Mouse (Mus musculus) hindbrain, embryonic 11.5 days (tissue): ENCODE measurements around the gene Gabrb1. TPM values are rescaled to one million over a fixed set of nuclear protein-coding genes. Genes with fewer than 3 reads are reported as not detected.
A peak's percentile ranks its signal among the peaks of the same experiment; 100 is the strongest.
"Not testable (repeated sequence)": the region's sequence is repeated elsewhere in the genome, so short reads cannot be mapped to it uniquely, and the experiment has no call there.

Experiments used
- ATAC-seq: fragments of 200-750 bp; cut with Nextera tagmentation; 2 replicates; pipeline ENCODE4 v1.8.0; 2017; ENCODE audit warnings: mild to moderate bottlenecking, moderate TSS enrichment, moderate library complexity; ENCODE audit not compliant: low FRiP score
- DNase-seq: peaks from one replicate; pipeline ENCODE4 v3.0.0-alpha.2; 2015; ENCODE audit warnings: low spot score
- H3K27ac ChIP-seq: fragments of 300-500 bp; sonication (generic); 2 replicates; pipeline ENCODE4 v1.5.1; 2014; ENCODE audit warnings: mild to moderate bottlenecking, low read depth, low read length
- H3K27me3 ChIP-seq: fragments of 300-500 bp; sonication (generic); 2 replicates; pipeline ENCODE4 v1.6.1; 2014; ENCODE audit warnings: mild to moderate bottlenecking, low read length, moderate library complexity, mixed read lengths; ENCODE audit not compliant: control insufficient read depth, insufficient read depth
- H3K36me3 ChIP-seq: fragments of 300-500 bp; sonication (generic); 2 replicates; pipeline ENCODE4 v1.6.1; 2014; ENCODE audit warnings: mild to moderate bottlenecking, low read length, moderate library complexity, mixed read lengths; ENCODE audit not compliant: control insufficient read depth, insufficient read depth
- H3K4me1 ChIP-seq: fragments of 300-500 bp; sonication (generic); replicated peaks from 2 replicates; pipeline ENCODE4 v1.6.1; 2014; ENCODE audit warnings: low read length, mixed read lengths; ENCODE audit not compliant: control insufficient read depth, insufficient read depth
- H3K4me2 ChIP-seq: fragments of 300-500 bp; sonication (generic); replicated peaks from 2 replicates; pipeline ENCODE4 v1.6.1; 2014; ENCODE audit warnings: mild to moderate bottlenecking, low read depth, low read length
- H3K4me3 ChIP-seq: fragments of 300-500 bp; sonication (generic); 2 replicates; pipeline ENCODE4 v1.5.1; 2014; ENCODE audit warnings: low read depth, low read length
- H3K9ac ChIP-seq: fragments of 300-500 bp; sonication (generic); 2 replicates; pipeline ENCODE4 v1.6.1; 2014; ENCODE audit warnings: low read depth, low read length
- H3K9me3 ChIP-seq: fragments of 300-500 bp; sonication (generic); 2 replicates; pipeline ENCODE4 v1.6.1; 2016; ENCODE audit warnings: low read length; ENCODE audit not compliant: control insufficient read depth
- WGBS: fragments of 180-500 bp; shearing (Covaris S2); extraction: QIAGEN DNeasy Blood & Tissue Kit; methylation state at CpG from one replicate; pipeline ENCODE4 v1.1.7; 2014; 5-methylcytosine and 5-hydroxymethylcytosine counted together
- polyA plus RNA-seq: library from polyadenylated mRNA; unstranded; fragments of >200 nt; fragmentation: Nextera tagmentation; extraction: Ambion mirVana; gene quantifications from 2 replicates; pipeline ENCODE4 v1.2.1, GENCODE M21; 2014

The Gabrb1 gene
- polyA plus RNA-seq, 1 experiment from 2014 or later: 0.29 TPM

- no peaks in the 10 kb centered on the region for H3K9me3 ChIP-seq
- H3K4me1 ChIP-seq: no peaks in the 10 kb centered on the region
- no peak overlapping the region for H3K4me2 ChIP-seq
- H3K36me3 ChIP-seq: no peaks in the 10 kb centered on the region
- no peak overlapping the region for H3K9ac ChIP-seq
- no peak overlapping the region for H3K27ac ChIP-seq
- ATAC-seq (no peak), DNase-seq (no peak)
- no peak overlapping the region for H3K4me3 ChIP-seq
- H3K27me3 ChIP-seq: no peaks in the 10 kb centered on the region
These were observed 379.0 kb downstream of the Gabrb1 start for GRCm38 (mm10) chr5:72036954-72037353.

DNA sequence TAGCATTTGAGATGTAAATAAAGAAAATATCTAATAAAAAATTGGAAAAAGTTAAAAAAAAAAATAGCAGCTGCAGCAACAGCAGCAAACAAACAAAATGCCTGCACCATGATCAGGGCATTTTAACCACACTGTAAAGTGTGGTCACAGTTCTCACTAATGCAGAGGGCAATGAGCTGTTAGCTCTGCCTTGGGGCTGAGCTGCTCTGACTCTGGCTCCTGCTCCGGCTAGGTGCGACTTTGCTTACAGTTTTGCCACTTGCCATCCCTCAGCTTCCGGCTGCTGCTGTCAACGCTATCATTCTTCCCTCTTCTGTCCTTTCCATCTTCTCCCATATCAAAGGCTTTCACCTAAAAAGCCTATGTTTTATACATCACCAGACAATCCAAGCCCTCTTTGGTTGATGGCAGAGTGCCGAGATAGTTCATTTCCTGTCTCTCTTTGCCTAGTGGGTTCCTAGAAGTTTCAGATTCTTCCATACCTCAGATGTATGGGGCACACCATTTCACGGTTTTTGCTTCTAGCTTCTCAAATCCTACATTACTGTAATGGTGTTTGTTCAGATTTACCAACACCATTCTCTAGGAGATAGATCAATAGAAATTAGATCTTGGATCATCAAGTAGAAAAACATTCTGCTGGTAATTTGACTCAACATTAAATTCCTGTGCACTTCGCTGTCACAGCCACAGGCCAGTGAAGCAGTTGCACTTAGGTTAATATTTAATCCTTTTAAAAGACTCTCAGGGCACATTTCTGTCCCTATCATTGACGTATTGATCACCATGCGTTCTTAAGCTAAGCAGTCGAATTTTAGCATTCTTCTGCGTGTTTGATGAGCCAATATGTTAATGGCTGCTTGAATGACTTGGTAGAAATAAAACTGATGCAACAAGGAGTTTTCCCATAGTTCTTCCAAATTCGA lies 385.6 kb downstream of the Gabrb1 start:
- no peaks in the 10 kb centered on the region for H3K4me1 ChIP-seq
- H3K36me3 ChIP-seq: no peaks in the 10 kb centered on the region
- H3K9ac ChIP-seq: no peak overlapping the region
- no peak overlapping the region for H3K4me2 ChIP-seq
- H3K4me3 ChIP-seq: no peak overlapping the region
- H3K9me3 ChIP-seq: no peaks in the 10 kb centered on the region
- no peaks in the 10 kb centered on the region for H3K27me3 ChIP-seq
- DNase-seq: no peak
- no peak overlapping the region for H3K27ac ChIP-seq
- ATAC-seq: no peak
- 72% methylated on average over 12 of the region's 12 CpGs for WGBS

- H3K9me3 ChIP-seq: no peaks in the 10 kb centered on the region
- no peak overlapping the region for H3K9ac ChIP-seq
- no peak overlapping the region for H3K4me3 ChIP-seq
- WGBS: 83% methylated on average over 2 of the region's 2 CpGs
- no peaks in the 10 kb centered on the region for H3K4me1 ChIP-seq
- H3K27me3 ChIP-seq: no peaks in the 10 kb centered on the region
- no peak overlapping the region for H3K27ac ChIP-seq
- H3K4me2 ChIP-seq: no peak overlapping the region
- ATAC-seq (no peak), DNase-seq (no peak)
- no peaks in the 10 kb centered on the region for H3K36me3 ChIP-seq
These were observed 388.3 kb downstream of the Gabrb1 start for GRCm38 (mm10) chr5:72046261-72046660.

GRCm38 (mm10) chr5:72064079-72064478 lies 406.2 kb downstream of the Gabrb1 start:
- no peaks in the 10 kb centered on the region for H3K36me3 ChIP-seq
- no peak overlapping the region for H3K27ac ChIP-seq
- DNase-seq: no peak
- no peaks in the 10 kb centered on the region for H3K4me1 ChIP-seq
- H3K4me2 ChIP-seq: no peak overlapping the region
- no peaks in the 10 kb centered on the region for H3K27me3 ChIP-seq
- 82% methylated on average over 1 of the region's 1 CpGs for WGBS
- no peak for ATAC-seq
- H3K9me3 ChIP-seq: no peaks in the 10 kb centered on the region
- H3K9ac ChIP-seq: no peak overlapping the region
- no peak overlapping the region for H3K4me3 ChIP-seq

- H3K4me1 ChIP-seq: no peaks in the 10 kb centered on the region
- H3K4me2 ChIP-seq: no peak overlapping the region
- WGBS: 53% methylated on average over 6 of the region's 6 CpGs
- H3K4me3 ChIP-seq: no peak overlapping the region
- no peaks in the 10 kb centered on the region for H3K36me3 ChIP-seq
- no peak overlapping the region for H3K27ac ChIP-seq
- ATAC-seq: no peak
- DNase-seq: no peak
- no peaks in the 10 kb centered on the region for H3K27me3 ChIP-seq
- no peak overlapping the region for H3K9ac ChIP-seq
- no peaks in the 10 kb centered on the region for H3K9me3 ChIP-seq
These were observed 410.9 kb downstream of the Gabrb1 start for GRCm38 (mm10) chr5:72068826-72069225.

- not testable (repeated sequence) for H3K36me3 ChIP-seq, H3K9me3 ChIP-seq, ATAC-seq, DNase-seq, H3K4me1 ChIP-seq, H3K4me2 ChIP-seq, H3K9ac ChIP-seq, H3K27me3 ChIP-seq, H3K27ac ChIP-seq, H3K4me3 ChIP-seq
- WGBS: 89% methylated on average over 7 of the region's 7 CpGs
These were observed 411.5 kb downstream of the Gabrb1 start for GRCm38 (mm10) chr5:72069398-72069797.

DNA sequence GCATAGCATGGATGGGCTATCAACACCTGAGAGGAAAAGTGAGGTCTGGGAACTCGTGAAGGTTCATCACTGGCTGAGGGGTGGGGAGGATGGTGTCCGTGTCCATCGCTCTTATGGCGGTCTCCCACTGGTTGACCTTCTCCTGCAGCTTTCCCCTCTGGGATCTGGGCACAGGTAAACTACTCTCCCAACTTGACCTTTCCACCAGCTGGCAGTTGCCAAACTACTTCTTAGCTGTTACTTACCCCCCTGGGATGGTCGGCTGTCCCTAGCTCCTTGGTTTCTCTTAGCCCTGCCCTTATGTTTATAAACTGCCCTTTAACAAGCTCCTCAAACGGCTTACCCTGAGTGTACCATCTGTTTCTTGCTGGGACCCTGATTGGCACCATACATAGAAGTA lies 418.9 kb downstream of the Gabrb1 start:
- Histone ChIP-seq H3K9me3 (no peaks in the 10 kb centered on the region), H3K4me3 (no peak overlapping the region), H3K4me1 (no peaks in the 10 kb centered on the region), H3K4me2 (no peak overlapping the region), H3K36me3 (no peaks in the 10 kb centered on the region), H3K27ac (no peak overlapping the region), H3K9ac (no peak overlapping the region), H3K27me3 (no peaks in the 10 kb centered on the region)
- ATAC-seq (no peak), DNase-seq (no peak)
- 88% methylated on average over 6 of the region's 6 CpGs for WGBS

DNA sequence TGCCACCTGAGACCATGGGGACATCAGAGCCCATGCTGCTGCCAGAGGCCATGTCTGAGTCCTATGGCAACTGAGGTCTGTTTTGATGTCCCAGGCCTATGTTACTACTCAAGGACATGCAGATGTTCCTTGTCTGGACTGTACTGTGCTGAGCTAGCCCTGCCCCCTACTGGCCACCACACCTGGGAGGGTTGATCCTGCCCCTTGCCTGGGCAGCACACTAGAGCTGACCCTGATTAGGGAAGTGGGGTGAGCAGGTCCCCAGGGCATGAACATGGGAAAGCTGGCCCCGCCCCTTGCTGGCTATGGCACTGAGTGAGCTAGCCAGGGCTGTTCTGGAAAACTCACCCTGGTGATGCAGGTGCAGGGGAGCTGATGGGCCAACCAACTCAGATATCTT lies 428.6 kb downstream of the Gabrb1 start:
- DNase-seq (no peak), ATAC-seq (peak; percentile 30; the same call in 1 of the 2 replicates)
- no peaks in the 10 kb centered on the region for H3K36me3 ChIP-seq
- H3K9ac ChIP-seq: no peak overlapping the region
- H3K27ac ChIP-seq: no peak overlapping the region
- no peaks in the 10 kb centered on the region for H3K4me1 ChIP-seq
- WGBS: 100% methylated on average over 1 of the region's 1 CpGs
- no peaks in the 10 kb centered on the region for H3K9me3 ChIP-seq
- H3K4me2 ChIP-seq: no peak overlapping the region
- no peak overlapping the region for H3K4me3 ChIP-seq
- H3K27me3 ChIP-seq: no peaks in the 10 kb centered on the region

DNA sequence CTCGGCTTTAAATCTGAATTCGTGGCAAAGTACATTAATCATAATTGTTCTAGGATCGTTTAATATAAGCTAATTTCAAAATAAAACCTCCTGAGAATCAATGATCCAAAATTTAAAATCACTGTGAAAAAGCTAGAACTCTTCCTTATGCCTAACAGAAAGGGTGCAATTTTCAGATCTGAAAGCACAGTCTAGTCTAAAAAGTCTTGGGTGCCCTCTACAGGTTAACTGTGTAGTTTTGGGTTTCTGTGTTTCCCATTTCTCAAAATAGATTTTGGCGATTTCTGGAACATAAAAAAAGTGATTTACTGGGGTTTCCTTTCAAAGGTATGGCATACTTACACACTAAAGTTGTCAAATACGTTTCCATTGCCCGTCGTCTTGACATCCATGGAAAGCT lies 436.7 kb downstream of the Gabrb1 start:
- DNase-seq (peak; percentile 29), ATAC-seq (no peak)
- H3K27ac ChIP-seq: no peak overlapping the region
- H3K4me1 ChIP-seq: no peaks in the 10 kb centered on the region
- no peak overlapping the region for H3K4me3 ChIP-seq
- WGBS: 65% methylated on average over 7 of the region's 7 CpGs
- H3K9me3 ChIP-seq: no peaks in the 10 kb centered on the region
- H3K27me3 ChIP-seq: no peaks in the 10 kb centered on the region
- H3K9ac ChIP-seq: no peak overlapping the region
- H3K4me2 ChIP-seq: no peak overlapping the region
- H3K36me3 ChIP-seq: no peaks in the 10 kb centered on the region
